Mouse (Mus musculus): Measurements from ENCODE around the gene Syne1. TPM values are rescaled to one million over a fixed set of nuclear protein-coding genes. Genes with fewer than 3 reads are reported as not detected.
"Not testable (repeated sequence)": the region's sequence is repeated elsewhere in the genome, so short reads cannot be mapped to it uniquely, and the experiment has no call there.

Gene Syne1
- polyA plus RNA-seq, 1 experiment from 2014 or later, result 3.5 TPM

DNA sequence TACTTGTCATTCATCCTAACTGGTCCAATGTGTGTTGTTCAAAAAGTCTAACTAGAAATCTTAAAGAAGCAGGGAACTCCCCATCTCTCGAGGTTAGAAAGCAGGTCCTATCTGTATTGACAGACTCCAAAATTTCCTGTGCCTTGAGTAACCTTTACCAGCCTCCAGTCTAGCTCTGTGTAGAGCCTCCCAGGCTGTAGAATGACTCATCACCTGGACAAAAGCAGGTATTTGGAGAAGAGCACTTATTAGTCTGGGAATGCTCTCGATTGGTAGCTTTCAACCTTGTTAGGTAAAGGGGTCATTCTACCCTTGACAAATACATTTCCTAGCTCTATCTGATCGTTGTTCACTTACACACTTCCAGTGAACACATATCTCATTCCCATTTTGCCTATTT, 39.9 kb downstream of the Syne1 start:
- no peak for DNase-seq (ENCODE audit: low spot score)
- Histone ChIP-seq H3K27ac (no peak overlapping the region), H3K9me3 (replicated peaks) (no peaks in the 10 kb centered on the region), H3K4me1 (no peaks in the 10 kb centered on the region), H3K36me3 (no peaks in the 10 kb centered on the region), H3K4me3 (no peak overlapping the region), H3K27me3 (ENCODE audit: low read depth, poor library complexity, severe bottlenecking) (no peaks in the 10 kb centered on the region)
- WGBS, result 77% methylated on average over 3 of the region's 3 CpGs

DNA sequence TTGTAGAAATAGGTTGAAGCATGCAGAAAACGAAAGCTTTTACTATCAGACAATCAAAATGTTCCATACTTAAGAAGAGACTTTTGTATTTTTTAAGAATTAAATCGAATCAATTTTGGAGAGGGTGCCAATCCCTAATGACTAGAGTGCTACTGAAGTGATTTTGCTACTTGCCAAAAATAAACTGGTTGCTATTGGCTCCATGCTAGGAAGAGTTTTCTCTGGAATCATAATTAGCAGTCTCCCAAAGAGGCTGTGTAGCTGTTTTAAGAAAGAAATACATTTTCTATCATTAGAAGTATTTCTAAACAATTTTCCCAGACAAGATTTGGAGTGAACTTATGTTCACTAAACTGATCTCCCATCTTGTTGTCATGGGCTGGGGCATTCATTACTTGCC, 43.8 kb downstream of the Syne1 start:
- Histone ChIP-seq H3K4me3 (no peak overlapping the region), H3K9me3 (replicated peaks) (no peaks in the 10 kb centered on the region), H3K27me3 (ENCODE audit: low read depth, poor library complexity, severe bottlenecking) (no peaks in the 10 kb centered on the region), H3K36me3 (no peaks in the 10 kb centered on the region), H3K27ac (no peak overlapping the region), H3K4me1 (no peaks in the 10 kb centered on the region)
- 80% methylated on average over 2 of the region's 2 CpGs for WGBS
- DNase-seq (ENCODE audit: low spot score), result no peak

DNA sequence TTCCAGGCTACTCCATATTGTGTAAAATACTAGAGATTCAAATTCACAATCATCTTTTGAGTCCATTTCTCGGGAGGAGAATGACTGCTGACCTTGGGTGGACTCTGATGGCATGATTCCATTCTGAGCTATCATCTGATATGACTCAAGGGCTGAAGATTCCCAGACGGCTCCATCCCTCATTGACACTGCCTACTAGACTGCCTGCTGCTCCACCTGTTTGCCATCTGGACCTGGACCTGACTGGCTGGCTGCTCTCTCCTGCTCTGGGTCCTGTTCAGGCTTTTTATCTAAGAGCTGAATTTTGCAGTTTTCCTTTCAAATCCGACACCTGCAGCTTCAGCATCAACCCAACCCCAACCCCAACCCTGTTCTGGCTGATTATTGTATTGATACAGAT, 46.5 kb downstream of the Syne1 start:
- no peak for DNase-seq (ENCODE audit: low spot score)
- Histone ChIP-seq H3K4me1 (no peaks in the 10 kb centered on the region), H3K27ac (no peak overlapping the region), H3K36me3 (no peaks in the 10 kb centered on the region), H3K27me3 (ENCODE audit: low read depth, poor library complexity, severe bottlenecking) (no peaks in the 10 kb centered on the region), H3K4me3 (no peak overlapping the region), H3K9me3 (replicated peaks) (no peaks in the 10 kb centered on the region)
- WGBS, result 74% methylated on average over 3 of the region's 3 CpGs

DNA sequence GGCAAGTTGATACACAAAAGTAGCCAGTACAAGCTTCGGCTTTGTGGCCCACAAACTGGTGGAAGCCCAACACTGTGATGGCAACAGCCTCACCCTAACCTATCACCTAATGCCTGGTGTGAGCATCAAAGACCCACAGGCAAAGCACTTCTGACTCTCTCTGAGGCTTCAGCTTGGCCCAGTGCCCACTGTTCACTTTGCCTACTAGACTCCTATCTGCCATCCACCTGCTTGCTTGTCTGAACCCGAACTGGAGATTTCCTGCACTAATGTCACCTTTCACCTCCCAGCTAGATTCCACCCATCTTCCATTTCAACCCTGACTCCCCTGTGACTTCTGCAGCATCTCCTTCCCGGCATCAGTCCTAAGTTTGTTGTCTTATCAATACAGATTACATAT, 47.4 kb downstream of the Syne1 start:
- Histone ChIP-seq H3K27ac (no peak overlapping the region), H3K9me3 (replicated peaks) (no peaks in the 10 kb centered on the region), H3K4me1 (no peaks in the 10 kb centered on the region), H3K27me3 (ENCODE audit: low read depth, poor library complexity, severe bottlenecking) (no peaks in the 10 kb centered on the region), H3K4me3 (no peak overlapping the region), H3K36me3 (no peaks in the 10 kb centered on the region)
- WGBS, result 80% methylated on average over 3 of the region's 3 CpGs
- no peak for DNase-seq (ENCODE audit: low spot score)

DNA sequence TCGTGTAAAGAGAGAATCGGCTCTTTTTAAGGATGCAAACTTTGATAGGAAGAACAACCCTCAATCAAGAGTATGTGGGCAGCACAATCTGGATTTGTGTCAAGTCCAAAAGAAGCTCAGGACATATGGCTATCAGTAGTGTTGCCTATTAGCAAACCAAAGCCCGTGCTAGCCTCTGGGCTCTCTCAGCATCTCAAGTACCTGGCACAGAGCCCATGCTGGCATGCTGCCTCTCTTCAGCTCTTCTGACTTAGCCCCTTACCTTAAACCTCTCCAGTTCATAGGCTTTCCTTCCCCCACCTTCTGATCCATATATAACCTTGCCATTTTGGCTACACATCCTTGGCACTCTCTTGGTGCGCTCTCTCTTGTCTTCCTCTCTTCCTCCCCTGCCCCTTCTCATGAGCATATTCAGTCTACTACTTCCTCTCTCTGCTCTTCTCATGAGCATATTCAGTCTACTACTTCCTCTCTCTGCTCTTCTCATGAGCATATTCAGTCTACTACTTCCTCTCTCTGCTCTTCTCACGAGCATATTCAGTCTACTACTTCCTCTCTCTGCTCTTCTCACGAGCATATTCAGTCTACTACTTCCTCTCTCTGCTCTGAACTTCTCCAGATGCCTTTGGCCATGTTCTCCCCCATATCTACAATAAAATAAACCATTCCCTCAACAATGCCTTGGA, 51.5 kb downstream of the Syne1 start:
- H3K27ac ChIP-seq; H3K4me3 ChIP-seq; H3K9me3 ChIP-seq (replicated peaks); H3K27me3 ChIP-seq (ENCODE audit: low read depth, poor library complexity, severe bottlenecking); H3K36me3 ChIP-seq; H3K4me1 ChIP-seq; DNase-seq (ENCODE audit: low spot score): not testable (repeated sequence)
- 85% methylated on average over 6 of the region's 6 CpGs for WGBS

DNA sequence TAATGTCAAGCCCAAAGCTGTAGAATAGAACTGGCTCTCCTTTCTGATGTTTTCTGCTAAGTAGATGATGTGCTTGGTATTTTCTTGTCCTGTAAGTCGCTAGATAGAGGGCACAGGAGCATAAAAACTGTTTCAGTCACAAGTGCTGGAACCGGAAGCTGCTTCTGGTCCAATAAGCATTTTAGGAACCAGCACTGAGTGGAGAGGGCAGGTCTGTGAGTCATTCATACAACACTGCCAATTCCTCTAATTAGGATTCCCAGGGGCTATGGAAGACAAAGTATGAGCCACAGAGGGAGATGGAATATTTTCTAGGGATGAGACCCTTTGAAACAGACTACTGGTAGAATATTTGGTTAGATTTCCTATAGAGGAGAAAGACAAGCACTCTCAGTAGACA, 53.4 kb downstream of the Syne1 start:
- H3K27ac ChIP-seq, result no peak overlapping the region
- no peaks in the 10 kb centered on the region for H3K27me3 ChIP-seq (ENCODE audit: low read depth, poor library complexity, severe bottlenecking)
- DNase-seq (ENCODE audit: low spot score), result no peak
- no peaks in the 10 kb centered on the region for H3K36me3 ChIP-seq
- H3K4me1 ChIP-seq, result no peaks in the 10 kb centered on the region
- H3K9me3 ChIP-seq (replicated peaks), result no peaks in the 10 kb centered on the region
- WGBS, result 79% methylated on average over 2 of the region's 2 CpGs
- H3K4me3 ChIP-seq, result no peak overlapping the region

DNA sequence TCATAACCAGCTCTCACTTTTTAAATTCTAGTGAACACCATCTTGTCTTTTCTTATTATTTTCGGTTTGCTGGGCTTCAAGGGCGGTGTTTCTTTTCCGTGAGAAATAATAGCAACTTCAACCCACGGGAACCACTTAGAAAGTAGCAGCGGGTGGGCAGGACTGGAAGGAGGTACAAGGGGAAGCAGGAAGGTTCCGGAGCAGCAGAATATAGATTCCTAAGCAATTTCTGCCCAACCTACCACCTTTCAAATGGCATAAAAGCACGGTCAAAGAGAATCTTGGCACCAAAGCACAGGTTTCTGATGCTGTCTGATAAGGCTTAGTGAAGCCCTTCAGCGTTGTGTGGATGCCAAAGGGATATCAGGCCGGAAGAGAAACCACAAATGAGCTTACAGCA, 60.2 kb downstream of the Syne1 start:
- no peaks in the 10 kb centered on the region for H3K9me3 ChIP-seq (replicated peaks)
- 89% methylated on average over 9 of the region's 9 CpGs for WGBS
- no peak for DNase-seq (ENCODE audit: low spot score)
- no peaks in the 10 kb centered on the region for H3K36me3 ChIP-seq
- no peaks in the 10 kb centered on the region for H3K27me3 ChIP-seq (ENCODE audit: low read depth, poor library complexity, severe bottlenecking)
- H3K27ac ChIP-seq, result no peak overlapping the region
- H3K4me3 ChIP-seq, result no peak overlapping the region
- no peaks in the 10 kb centered on the region for H3K4me1 ChIP-seq

DNA sequence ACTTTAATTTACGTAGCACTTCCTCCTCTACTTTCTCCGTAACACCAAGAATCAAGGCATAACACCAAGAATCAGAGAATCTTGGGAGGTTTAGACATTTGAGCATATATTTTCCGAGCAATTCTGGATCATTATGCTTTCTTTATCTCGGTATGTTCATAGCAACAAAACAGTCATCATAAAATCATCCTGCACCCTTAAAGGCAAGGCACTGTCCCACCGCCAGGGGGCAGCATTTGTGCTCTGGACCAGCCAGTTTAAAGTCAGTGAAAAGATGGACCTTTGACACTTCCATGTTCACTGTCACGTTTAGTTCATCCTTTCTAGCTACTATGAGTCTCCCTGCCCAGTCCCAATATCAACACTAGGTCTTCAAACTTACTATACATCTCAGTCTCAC, 61.3 kb downstream of the Syne1 start:
- peak; percentile 45 for DNase-seq (ENCODE audit: low spot score)
- no peaks in the 10 kb centered on the region for H3K9me3 ChIP-seq (replicated peaks)
- WGBS, result 66% methylated on average over 6 of the region's 6 CpGs

DNA sequence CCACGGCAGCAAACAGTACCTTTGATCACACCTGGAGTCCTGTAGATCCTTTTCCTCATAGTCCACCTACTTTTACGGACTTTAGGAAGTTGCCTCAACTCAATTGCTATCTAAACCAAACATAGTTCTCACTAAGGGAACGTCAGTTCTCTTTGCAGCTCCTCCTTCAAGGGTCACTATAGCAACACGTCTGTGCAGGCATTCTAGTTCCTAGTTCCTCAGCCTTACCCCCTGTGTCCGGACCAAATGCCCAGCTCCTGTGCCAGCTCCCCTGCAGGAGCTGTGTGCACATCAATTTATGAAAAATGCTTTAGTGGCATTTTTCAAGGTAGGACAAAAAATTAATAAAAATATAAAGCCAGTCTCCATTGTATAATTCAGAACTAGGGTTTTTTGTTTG, 63.2 kb downstream of the Syne1 start:
- H3K27me3 ChIP-seq (ENCODE audit: low read depth, poor library complexity, severe bottlenecking), result no peaks in the 10 kb centered on the region
- no peaks in the 10 kb centered on the region for H3K36me3 ChIP-seq
- WGBS, result 48% methylated on average over 5 of the region's 5 CpGs
- H3K27ac ChIP-seq, result no peak overlapping the region
- no peak for DNase-seq (ENCODE audit: low spot score)
- H3K4me3 ChIP-seq, result no peak overlapping the region
- no peaks in the 10 kb centered on the region for H3K4me1 ChIP-seq
- no peaks in the 10 kb centered on the region for H3K9me3 ChIP-seq (replicated peaks)

More for the DNA sequence above, 61.3 kb downstream of the Syne1 start:
- Histone ChIP-seq H3K27me3 (ENCODE audit: low read depth, poor library complexity, severe bottlenecking) (no peaks in the 10 kb centered on the region), H3K36me3 (no peaks in the 10 kb centered on the region), H3K27ac (no peak overlapping the region), H3K4me1 (no peaks in the 10 kb centered on the region), H3K4me3 (no peak overlapping the region)

DNA sequence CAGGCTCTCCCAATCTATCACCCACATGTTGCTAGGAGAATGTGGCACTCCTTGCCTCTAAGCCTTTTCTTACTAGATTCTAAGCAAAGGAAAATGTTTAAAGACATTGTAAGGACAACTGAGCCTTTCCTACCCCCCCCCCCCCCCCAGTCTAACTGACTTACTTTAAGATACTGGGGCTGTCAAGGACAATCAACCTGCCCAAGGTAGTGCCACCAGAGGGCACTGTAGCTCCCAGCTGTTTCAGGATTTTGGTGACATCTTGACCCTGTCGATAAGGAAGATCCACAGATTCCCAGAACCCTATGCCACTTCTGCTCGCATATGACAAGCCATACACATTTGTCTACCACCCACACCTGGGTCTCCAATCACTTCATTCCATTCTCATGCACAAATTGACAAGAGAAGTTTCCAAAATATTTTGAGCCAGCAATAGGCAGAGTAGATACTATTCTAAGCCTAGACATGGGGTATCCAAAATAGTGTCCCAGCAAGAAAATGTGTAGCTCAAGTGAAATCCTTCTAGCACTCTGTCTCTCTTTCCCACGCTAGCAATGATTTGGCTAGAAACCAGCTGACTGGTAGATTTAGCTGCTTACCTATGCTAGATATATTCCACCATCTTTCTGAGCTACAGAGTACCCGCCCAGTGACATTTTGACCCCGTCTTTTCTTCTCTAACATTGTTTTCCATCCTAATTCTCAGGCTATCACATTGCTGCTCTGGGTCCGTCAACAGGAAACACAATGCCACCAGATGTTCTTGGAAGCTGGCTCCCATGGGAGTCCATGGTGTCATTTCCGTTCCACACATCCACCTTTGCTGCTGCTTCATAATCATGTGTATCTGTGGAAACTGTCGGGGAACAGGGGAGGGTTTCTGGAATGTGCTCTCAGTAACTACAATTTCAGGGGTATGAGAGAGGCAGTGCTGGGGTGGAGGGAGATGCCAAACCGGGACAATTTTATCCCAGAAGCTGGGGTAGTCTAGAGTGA, 70.4 kb downstream of the Syne1 start:
- Histone ChIP-seq H3K4me1 (no peaks in the 10 kb centered on the region), H3K4me3 (no peak overlapping the region), H3K27me3 (ENCODE audit: low read depth, poor library complexity, severe bottlenecking) (no peaks in the 10 kb centered on the region), H3K27ac (no peak overlapping the region), H3K9me3 (replicated peaks) (no peaks in the 10 kb centered on the region), H3K36me3 (no peaks in the 10 kb centered on the region)
- 81% methylated on average over 9 of the region's 9 CpGs for WGBS
- DNase-seq (ENCODE audit: low spot score), result no peak

DNA sequence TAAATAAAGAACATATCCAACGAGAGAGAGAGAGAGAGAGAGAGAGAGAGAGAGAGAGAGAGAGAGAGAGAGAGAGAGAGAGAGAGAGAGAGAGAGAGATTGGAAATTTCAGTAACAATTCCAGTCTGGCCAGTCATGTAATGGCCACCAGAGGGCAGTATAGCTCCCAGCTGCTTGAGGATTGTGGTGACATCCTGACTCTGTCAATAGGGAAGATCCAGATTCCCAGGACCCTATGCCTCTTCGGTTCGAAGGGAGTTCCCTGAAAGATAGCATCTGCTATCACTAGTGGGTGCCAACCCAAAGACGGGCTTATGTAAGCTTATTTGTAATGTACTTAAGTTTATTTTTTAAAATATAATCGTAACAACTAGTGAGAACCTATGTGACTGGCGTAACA, 71.2 kb downstream of the Syne1 start:
- Histone ChIP-seq H3K36me3 (no peaks in the 10 kb centered on the region), H3K4me3 (no peak overlapping the region), H3K27me3 (ENCODE audit: low read depth, poor library complexity, severe bottlenecking) (no peaks in the 10 kb centered on the region), H3K27ac (no peak overlapping the region), H3K9me3 (replicated peaks) (no peaks in the 10 kb centered on the region), H3K4me1 (no peaks in the 10 kb centered on the region)
- DNase-seq (ENCODE audit: low spot score), result peak; percentile 45
- 60% methylated on average over 6 of the region's 6 CpGs for WGBS

DNA sequence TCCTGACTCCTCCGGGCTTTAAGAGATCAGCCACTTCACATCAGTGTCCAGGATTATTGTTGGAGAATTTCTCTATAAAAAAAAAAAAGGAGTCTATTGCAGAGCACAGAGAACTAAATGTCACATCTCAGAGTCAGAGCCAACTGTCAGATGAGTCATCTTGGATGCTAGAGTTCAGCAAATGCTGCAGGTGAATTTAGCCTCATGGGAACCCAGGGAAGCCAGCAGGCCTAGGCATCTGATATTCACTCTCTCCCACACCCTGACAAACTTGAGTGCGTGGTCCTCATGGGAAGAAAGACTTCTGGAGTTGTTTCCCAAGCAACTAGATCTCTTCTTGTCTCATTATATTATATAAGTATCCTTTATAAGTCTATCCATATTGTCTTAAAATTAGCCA, 82.6 kb downstream of the Syne1 start:
- 95% methylated on average over 2 of the region's 2 CpGs for WGBS
- no peak for DNase-seq (ENCODE audit: low spot score)
- H3K27ac ChIP-seq, result no peak overlapping the region
- no peaks in the 10 kb centered on the region for H3K9me3 ChIP-seq (replicated peaks)
- H3K27me3 ChIP-seq (ENCODE audit: low read depth, poor library complexity, severe bottlenecking), result no peaks in the 10 kb centered on the region
- no peaks in the 10 kb centered on the region for H3K4me1 ChIP-seq
- no peaks in the 10 kb centered on the region for H3K36me3 ChIP-seq
- H3K4me3 ChIP-seq, result no peak overlapping the region

DNA sequence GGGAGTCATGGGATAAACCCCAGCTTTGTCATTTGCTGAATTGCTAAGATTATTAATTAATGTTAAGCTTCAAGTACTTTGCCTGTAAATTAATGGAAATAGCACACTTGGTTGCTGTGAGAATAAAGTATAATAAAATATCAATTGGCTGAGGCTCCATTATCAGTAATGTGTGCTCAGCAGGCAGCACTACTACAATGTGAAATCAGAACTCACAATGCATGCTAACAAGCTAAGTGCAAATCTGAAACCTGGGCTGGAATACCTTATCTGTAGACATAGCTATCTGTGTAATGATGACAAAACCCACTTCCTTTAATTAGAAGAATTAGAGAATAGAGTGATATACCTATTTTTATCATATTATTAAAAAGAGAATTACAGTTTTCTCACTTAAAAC, 97.5 kb downstream of the Syne1 start:
- no peaks in the 10 kb centered on the region for H3K9me3 ChIP-seq (replicated peaks)
- no peaks in the 10 kb centered on the region for H3K4me1 ChIP-seq
- H3K27me3 ChIP-seq (ENCODE audit: low read depth, poor library complexity, severe bottlenecking), result no peaks in the 10 kb centered on the region
- no peaks in the 10 kb centered on the region for H3K36me3 ChIP-seq
- no peak overlapping the region for H3K27ac ChIP-seq
- no peak for DNase-seq (ENCODE audit: low spot score)
- H3K4me3 ChIP-seq, result no peak overlapping the region

Data from limb, embryonic 10.5 days (tissue).